Mouse (Mus musculus) CD4-positive, CD25-positive, alpha-beta regulatory T cell, adult 2 months (primary cell): Measurements from ENCODE around the gene Ndufa7.
"Not testable (repeated sequence)": the region's sequence is repeated elsewhere in the genome, so short reads cannot be mapped to it uniquely, and the experiment has no call there.

Experiments
- DNase-seq: peaks from one replicate; pipeline ENCODE4 v3.0.0-alpha.2; 2012; ENCODE audit warnings: low read depth, low spot score

The Ndufa7 gene

DNA sequence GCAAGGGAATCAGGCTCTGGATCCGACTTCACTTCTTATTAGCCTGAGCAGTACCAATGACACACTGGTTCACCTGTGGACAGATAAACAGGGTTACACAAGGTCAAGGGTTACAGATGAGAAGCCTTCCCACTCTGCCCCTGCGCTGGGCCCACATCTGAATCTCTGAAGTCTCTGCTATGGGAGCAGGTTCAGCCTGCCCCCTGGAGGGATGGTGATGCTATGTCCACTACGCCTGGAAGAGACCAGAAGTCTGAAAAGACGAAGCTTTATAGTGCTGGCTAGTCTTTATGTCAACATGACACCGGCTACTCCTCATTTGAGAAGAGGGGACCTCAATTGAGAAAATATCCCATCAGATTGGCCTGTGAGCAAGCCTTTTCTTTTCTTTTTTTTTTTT is 51.4 kb downstream of the Ndufa7 start:
- peak; percentile 34 for DNase-seq

DNA sequence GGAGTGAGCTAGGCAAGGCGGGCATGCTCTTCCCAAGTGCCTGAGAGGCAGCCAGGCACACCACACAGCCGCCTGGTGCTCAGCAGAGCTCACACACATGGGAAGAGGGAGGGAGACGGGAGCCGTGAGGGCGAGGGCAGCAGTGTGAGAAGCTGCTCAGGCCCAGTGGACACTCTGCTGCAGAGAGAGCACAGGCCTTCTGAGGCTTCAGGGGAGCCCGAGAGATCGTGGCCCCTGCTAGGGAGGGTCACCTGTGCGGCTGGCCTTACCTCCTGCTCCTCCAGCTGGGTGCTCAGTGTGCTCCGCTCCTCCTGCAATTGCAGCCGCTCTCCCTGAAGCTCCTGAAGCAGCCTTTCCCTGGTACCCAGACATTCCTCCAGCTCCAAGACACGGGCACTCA is 59.9 kb downstream of the Ndufa7 start:
- not testable (repeated sequence) for DNase-seq

DNA sequence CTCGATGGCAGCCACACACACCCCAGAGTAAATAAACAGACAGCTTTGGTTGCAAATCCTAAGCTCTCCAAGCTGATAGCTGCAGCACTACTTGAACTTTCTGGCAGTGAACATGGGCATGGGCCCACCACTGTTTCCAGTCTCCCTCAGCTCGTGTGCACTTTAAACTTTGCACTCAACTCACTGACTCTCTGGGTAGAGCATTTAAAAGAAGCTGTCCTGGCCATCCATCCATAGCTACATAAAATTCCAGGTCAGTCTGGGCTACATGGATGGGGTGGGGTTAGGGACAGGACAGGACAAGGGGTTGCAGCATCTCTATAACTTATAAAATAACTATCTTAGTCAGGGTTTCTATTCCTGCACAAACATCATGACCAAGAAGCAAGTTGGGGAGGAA is 63.4 kb downstream of the Ndufa7 start:
- not testable (repeated sequence) for DNase-seq
